Mouse (Mus musculus): Measurements from ENCODE around the gene Polg2. TPM values are rescaled to one million over a fixed set of nuclear protein-coding genes. Genes with fewer than 3 reads are reported as not detected.
A peak's percentile ranks its signal among the peaks of the same experiment; 100 is the strongest.

The Polg2 gene
- total and polyA plus RNA-seq, 2 experiments from 2014 or later = 10.0 to 10.5 TPM

DNA sequence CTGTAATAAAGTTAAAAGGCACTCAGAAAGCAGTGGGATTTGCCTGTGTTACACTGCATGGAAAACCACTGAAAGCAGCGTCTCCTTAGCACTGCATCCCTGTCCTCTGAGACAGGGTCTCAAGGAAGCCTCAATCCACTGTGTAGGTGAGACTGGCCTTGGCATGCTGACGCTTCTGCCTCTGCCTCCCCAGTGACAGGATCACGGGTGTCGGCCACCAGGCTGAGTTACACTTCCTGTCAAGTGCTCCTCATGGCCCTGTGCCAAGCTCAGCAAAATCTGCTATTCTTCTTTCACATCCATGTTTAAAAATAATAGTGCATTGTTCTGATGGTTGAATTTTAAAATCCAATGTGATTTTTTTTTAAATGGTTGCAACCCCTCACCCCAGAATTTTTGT lies 41.6 kb upstream of the Polg2 start:
- Histone ChIP-seq H3K4me1 (ENCODE audit: insufficient read depth) (no peaks in the 10 kb centered on the region; the same call in 1 of the 2 replicates), H3K36me3 (ENCODE audit: insufficient read depth) (peaks cover 44% of the 10 kb centered on the region), H3K4me2 (ENCODE audit: low read depth) (no peak overlapping the region), H3K27ac (ENCODE audit: low read depth, low read length) (no peak overlapping the region), H3K27me3 (ENCODE audit: insufficient read depth, low read length) (no peaks in the 10 kb centered on the region), H3K9ac (no peak overlapping the region), H3K4me3 (ENCODE audit: low read depth, low read length) (no peak overlapping the region), H3K9me3 (ENCODE audit: low read length) (no peaks in the 10 kb centered on the region)
- no peak for TF ChIP-seq CTCF (IDR thresholded peaks at IDR 0.05; ENCODE audit: low read depth)
- no peak for DNase-seq
- 52% methylated on average over 4 of the region's 4 CpGs for WGBS
- 0 out of 2 replicates have a peak, but pooled peaks have one; percentile 19 for ATAC-seq

DNA sequence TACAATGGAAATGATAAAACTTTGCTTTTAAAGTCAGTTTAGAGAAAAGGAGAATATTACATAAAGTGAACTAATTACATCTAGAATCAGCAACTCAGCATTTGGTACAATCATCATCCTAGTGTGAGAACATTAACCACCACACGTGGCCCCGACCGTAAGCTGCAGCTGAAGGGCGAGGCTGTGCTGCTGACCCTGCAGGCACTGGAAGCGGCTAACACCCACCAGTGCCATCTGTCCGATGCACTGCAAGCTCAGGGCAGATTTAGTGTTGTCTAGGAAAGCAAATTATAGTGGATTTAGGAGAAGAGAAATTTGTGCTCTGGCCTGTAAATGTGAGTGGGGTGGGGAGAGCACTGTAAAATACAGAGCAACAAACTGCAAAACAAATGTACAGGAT lies 40.9 kb upstream of the Polg2 start:
- DNase-seq = no peak
- Histone ChIP-seq H3K27me3 (ENCODE audit: insufficient read depth, low read length) (no peaks in the 10 kb centered on the region), H3K36me3 (ENCODE audit: insufficient read depth) (peaks cover 46% of the 10 kb centered on the region)

GRCm38 (mm10) chr11:106819595-106819994 lies 40.3 kb upstream of the Polg2 start:
- no peaks in the 10 kb centered on the region; the same call in 1 of the 2 replicates for H3K4me1 ChIP-seq (ENCODE audit: insufficient read depth)
- ATAC-seq (no peak), DNase-seq (no peak)
- no peak overlapping the region for H3K4me2 ChIP-seq (ENCODE audit: low read depth)
- H3K9ac ChIP-seq = no peak overlapping the region
- no peak for TF ChIP-seq CTCF (IDR thresholded peaks at IDR 0.05; ENCODE audit: low read depth)
- no peak overlapping the region for H3K4me3 ChIP-seq (ENCODE audit: low read depth, low read length)
- no peaks in the 10 kb centered on the region for H3K9me3 ChIP-seq (ENCODE audit: low read length)
- H3K27ac ChIP-seq (ENCODE audit: low read depth, low read length) = no peak overlapping the region
- no peaks in the 10 kb centered on the region for H3K27me3 ChIP-seq (ENCODE audit: insufficient read depth, low read length)
- H3K36me3 ChIP-seq (ENCODE audit: insufficient read depth) = peaks cover 52% of the 10 kb centered on the region
- 88% methylated on average over 9 of the region's 9 CpGs for WGBS

More for the DNA sequence above, 40.9 kb upstream of the Polg2 start:
- no peak overlapping the region for H3K27ac ChIP-seq (ENCODE audit: low read depth, low read length)
- no peak for ATAC-seq
- no peak overlapping the region for H3K4me2 ChIP-seq (ENCODE audit: low read depth)
- no peak overlapping the region for H3K9ac ChIP-seq
- no peaks in the 10 kb centered on the region; the same call in 1 of the 2 replicates for H3K4me1 ChIP-seq (ENCODE audit: insufficient read depth)
- no peak overlapping the region for H3K4me3 ChIP-seq (ENCODE audit: low read depth, low read length)
- no peak for TF ChIP-seq CTCF (IDR thresholded peaks at IDR 0.05; ENCODE audit: low read depth)
- WGBS = 57% methylated on average over 6 of the region's 6 CpGs
- no peaks in the 10 kb centered on the region for H3K9me3 ChIP-seq (ENCODE audit: low read length)

DNA sequence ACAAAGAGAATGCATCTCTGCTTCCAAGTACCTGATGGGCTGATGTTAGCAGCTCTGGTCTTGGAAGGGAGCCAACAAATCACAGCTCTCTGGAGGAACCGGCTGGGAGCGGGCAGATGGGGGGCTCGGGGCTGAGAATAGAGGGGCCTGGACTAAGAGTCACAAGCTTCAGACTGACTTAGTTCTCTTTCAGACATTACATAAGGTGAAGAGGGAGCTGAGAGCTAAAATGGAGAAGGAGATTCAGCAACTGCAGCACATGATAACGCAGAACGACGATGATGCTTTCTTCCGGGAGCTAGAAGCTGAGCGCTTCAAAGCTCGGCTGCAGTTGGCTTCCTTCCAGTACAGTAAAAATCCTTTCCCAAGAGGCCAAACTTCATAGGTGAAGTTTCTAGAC lies 39.0 kb upstream of the Polg2 start:
- Histone ChIP-seq H3K36me3 (ENCODE audit: insufficient read depth) (peaks cover 55% of the 10 kb centered on the region), H3K9ac (peak overlapping the region; percentile 33; the same call in 1 of the 2 replicates), H3K27ac (ENCODE audit: low read depth, low read length) (peak overlapping the region; percentile 81), H3K9me3 (ENCODE audit: low read length) (no peaks in the 10 kb centered on the region), H3K4me2 (ENCODE audit: low read depth) (peak overlapping the region; percentile 24; the same call in 1 of the 2 replicates), H3K4me3 (ENCODE audit: low read depth, low read length) (no peak overlapping the region), H3K4me1 (ENCODE audit: insufficient read depth) (no peaks in the 10 kb centered on the region; the same call in 1 of the 2 replicates), H3K27me3 (ENCODE audit: insufficient read depth, low read length) (no peaks in the 10 kb centered on the region)
- peak; percentile 71 for ATAC-seq
- peak; percentile 71 for DNase-seq
- no peak for TF ChIP-seq CTCF (IDR thresholded peaks at IDR 0.05; ENCODE audit: low read depth)
- WGBS = 10% methylated on average over 9 of the region's 9 CpGs

GRCm38 (mm10) chr11:106817808-106818207 lies 38.5 kb upstream of the Polg2 start:
- Histone ChIP-seq H3K36me3 (ENCODE audit: insufficient read depth) (peaks cover 59% of the 10 kb centered on the region), H3K4me1 (ENCODE audit: insufficient read depth) (no peaks in the 10 kb centered on the region; the same call in 1 of the 2 replicates), H3K27ac (ENCODE audit: low read depth, low read length) (peak overlapping the region; percentile 81), H3K27me3 (ENCODE audit: insufficient read depth, low read length) (no peaks in the 10 kb centered on the region), H3K4me3 (ENCODE audit: low read depth, low read length) (no peak overlapping the region), H3K9me3 (ENCODE audit: low read length) (no peaks in the 10 kb centered on the region), H3K4me2 (ENCODE audit: low read depth) (no peak overlapping the region), H3K9ac (peak overlapping the region; percentile 33; the same call in 1 of the 2 replicates)
- no peak for TF ChIP-seq CTCF (IDR thresholded peaks at IDR 0.05; ENCODE audit: low read depth)
- ATAC-seq (no peak; the same call in 1 of the 2 replicates), DNase-seq (peak; percentile 53)
- 34% methylated on average over 6 of the region's 6 CpGs for WGBS

DNA sequence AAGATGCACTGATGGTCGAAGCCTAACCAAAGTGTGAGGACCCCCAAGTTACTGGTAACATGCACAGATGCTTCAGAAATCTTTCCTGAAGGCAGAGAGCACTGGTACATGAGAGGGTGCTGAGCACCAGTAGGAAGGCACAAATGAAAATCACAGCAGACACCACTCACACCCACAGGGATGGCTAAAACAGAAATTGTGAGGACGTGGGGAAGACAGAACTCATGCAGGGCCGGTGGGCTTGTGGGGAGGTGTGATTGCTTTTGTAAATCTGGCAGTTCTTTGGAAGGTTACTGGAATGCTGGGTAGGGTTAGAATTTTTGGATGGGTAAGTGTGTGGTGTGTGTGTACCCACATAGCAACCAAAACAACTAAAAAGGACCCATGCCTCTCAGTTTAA lies 37.8 kb upstream of the Polg2 start:
- Histone ChIP-seq H3K27me3 (ENCODE audit: insufficient read depth, low read length) (no peaks in the 10 kb centered on the region), H3K9ac (no peak overlapping the region), H3K9me3 (ENCODE audit: low read length) (no peaks in the 10 kb centered on the region), H3K27ac (ENCODE audit: low read depth, low read length) (no peak overlapping the region), H3K4me2 (ENCODE audit: low read depth) (no peak overlapping the region), H3K36me3 (ENCODE audit: insufficient read depth) (peaks cover 59% of the 10 kb centered on the region), H3K4me1 (ENCODE audit: insufficient read depth) (no peaks in the 10 kb centered on the region; the same call in 1 of the 2 replicates), H3K4me3 (ENCODE audit: low read depth, low read length) (no peak overlapping the region)
- no peak for DNase-seq
- no peak for TF ChIP-seq CTCF (IDR thresholded peaks at IDR 0.05; ENCODE audit: low read depth)
- WGBS = 63% methylated on average over 3 of the region's 3 CpGs
- no peak for ATAC-seq

DNA sequence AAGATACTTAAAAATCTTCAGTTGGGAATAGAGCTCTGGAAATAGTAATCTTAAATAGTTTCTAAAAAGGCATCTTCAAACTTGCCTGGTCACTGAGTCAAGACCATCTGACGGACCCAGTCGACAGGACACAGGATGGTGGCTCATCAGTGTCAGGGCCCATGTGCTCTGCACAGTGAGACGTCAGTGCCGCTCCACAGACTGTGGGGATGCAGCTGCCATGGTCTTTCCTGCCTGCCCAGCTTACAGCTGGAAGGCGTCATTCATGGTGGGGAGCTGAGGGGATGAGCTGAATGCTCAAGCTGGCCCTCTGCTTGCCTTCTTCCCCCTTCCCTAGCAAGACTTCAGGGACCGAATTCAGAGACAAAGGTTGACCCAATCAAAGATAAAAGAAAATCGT lies 37.0 kb upstream of the Polg2 start:
- no peaks in the 10 kb centered on the region; the same call in 1 of the 2 replicates for H3K4me1 ChIP-seq (ENCODE audit: insufficient read depth)
- no peak overlapping the region for H3K27ac ChIP-seq (ENCODE audit: low read depth, low read length)
- DNase-seq = no peak
- no peak for TF ChIP-seq CTCF (IDR thresholded peaks at IDR 0.05; ENCODE audit: low read depth)
- no peak overlapping the region for H3K9ac ChIP-seq
- no peak overlapping the region for H3K4me2 ChIP-seq (ENCODE audit: low read depth)
- H3K27me3 ChIP-seq (ENCODE audit: insufficient read depth, low read length) = no peaks in the 10 kb centered on the region
- no peaks in the 10 kb centered on the region for H3K9me3 ChIP-seq (ENCODE audit: low read length)
- no peak overlapping the region for H3K4me3 ChIP-seq (ENCODE audit: low read depth, low read length)
- H3K36me3 ChIP-seq (ENCODE audit: insufficient read depth) = peaks cover 65% of the 10 kb centered on the region
- no peak for ATAC-seq
- 87% methylated on average over 7 of the region's 7 CpGs for WGBS
